Mouse (Mus musculus): ENCODE data around the gene Jmjd7.

Gene Jmjd7

GRCm38 (mm10) chr2:120065243-120065642, 38.0 kb downstream of the Jmjd7 start:
- POLR2A ChIA-PET = interaction anchor here in 3 of 4 experiments (0.6 to 3.6 kb wide), 15 partner anchors 11 to 208 kb away, joined by 3 to 11 read pairs (median 4); partner anchors contain the start of gene Ehd4 (in 1 of the 3)
- CTCF ChIA-PET = interaction anchor here (0.5 to 2.7 kb wide), 42 partner anchors 8 to 1872 kb away, joined by 3 to 18 read pairs (median 4); partner anchors contain the start of gene Mapkbp1 (in 1 of the 4)

- ChIA-PET POLR2A (interaction anchor here in 2 of 4 experiments (1.3 to 3.6 kb wide), 2 partner anchors 16 to 209 kb away, joined by 4 to 11 read pairs; no protein-coding TSS in a partner anchor), CTCF (interaction anchor here in 1 of 4 experiments (1.0 to 3.8 kb wide), 4 partner anchors 10 to 94 kb away, joined by 3 to 22 read pairs (median 10); partner anchors contain the start of gene Mapkbp1)
These were observed 38.9 kb downstream of the Jmjd7 start for GRCm38 (mm10) chr2:120066224-120066623.

- POLR2A ChIA-PET = interaction anchor here (0.5 to 3.2 kb wide), 26 partner anchors 9 to 1690 kb away, joined by 3 to 22 read pairs (median 4); partner anchors contain the start of genes Gm28042 (in 2 of the 4), Jmjd7 (in 2 of the 4) and Ehd4 (in 1 of the 4)
These were observed 41.5 kb downstream of the Jmjd7 start for GRCm38 (mm10) chr2:120068555-120069465.

GRCm38 (mm10) chr2:120069466-120069990, 42.2 kb downstream of the Jmjd7 start:
- CTCF ChIA-PET = interaction anchor here (0.5 to 4.8 kb wide), 55 partner anchors 7 to 1082 kb away, joined by 3 to 30 read pairs (median 5); partner anchors contain the start of genes Mapkbp1 (in 2 of the 4), Ndufaf1 (in 1 of the 4) and Rtf1 (in 1 of the 4)
- POLR2A ChIA-PET = interaction anchor here in 3 of 4 experiments (0.6 to 3.2 kb wide), 19 partner anchors 10 to 267 kb away, joined by 3 to 22 read pairs (median 3); partner anchors contain the start of genes Ehd4 (in 1 of the 3), Gm28042 (in 1 of the 3) and Jmjd7 (in 1 of the 3)

More at GRCm38 (mm10) chr2:120068555-120069465, 41.5 kb downstream of the Jmjd7 start:
- CTCF ChIA-PET = interaction anchor here (0.5 to 4.8 kb wide), 80 partner anchors 8 to 1082 kb away, joined by 3 to 30 read pairs (median 4); partner anchors contain the start of genes Mapkbp1 (in 2 of the 4), Ndufaf1 (in 1 of the 4), Pla2g4b (in 1 of the 4) and Rtf1 (in 1 of the 4)

GRCm38 (mm10) chr2:120074096-120074495, 46.8 kb downstream of the Jmjd7 start:
- ChIA-PET POLR2A (interaction anchor here in 1 of 4 experiments (2.2 kb wide), 1 partner anchor 10 kb away, joined by 5 read pairs; no protein-coding TSS in a partner anchor), CTCF (interaction anchor here in 1 of 4 experiments (1.5 kb wide), 1 partner anchor 9 kb away, joined by 3 read pairs; no protein-coding TSS in a partner anchor)

- ChIA-PET POLR2A (interaction anchor here (0.5 to 2.2 kb wide), 38 partner anchors 9 to 777 kb away, joined by 3 to 16 read pairs (median 4); partner anchors contain the start of genes Ehd4 (in 1 of the 4), Itpka (in 1 of the 4), Mapkbp1 (in 1 of the 4) and Ndufaf1 (in 1 of the 4)), CTCF (interaction anchor here (0.6 to 2.7 kb wide), 35 partner anchors 8 to 535 kb away, joined by 3 to 22 read pairs (median 5); partner anchors contain the start of genes Mapkbp1 (in 3 of the 4) and Ehd4 (in 1 of the 4))
These were observed 48.9 kb downstream of the Jmjd7 start for GRCm38 (mm10) chr2:120076076-120076705.

Data from embryonic stem cell, embryonic (primary cell).